Mouse (Mus musculus) midbrain, embryonic 16.5 days (tissue): Measurements from ENCODE around the gene Nek1. TPM values are rescaled to one million over a fixed set of nuclear protein-coding genes. Genes with fewer than 3 reads are reported as not detected.

ENCODE experiments used
- ATAC-seq: fragments of 200-750 bp; cut with Nextera tagmentation; 2 replicates; pipeline ENCODE4 v1.8.0; 2017; ENCODE audit warnings: moderate TSS enrichment
- H3K27ac ChIP-seq: fragments of 300-500 bp; sonication (generic); 2 replicates; pipeline ENCODE4 v1.5.1; 2014; ENCODE audit warnings: mild to moderate bottlenecking, low read length, mixed read lengths
- H3K27me3 ChIP-seq: fragments of 300-500 bp; sonication (generic); 2 replicates; pipeline ENCODE4 v1.6.1; 2014; ENCODE audit warnings: low read depth, low read length, mixed read lengths; ENCODE audit not compliant: control insufficient read depth, insufficient read depth
- H3K36me3 ChIP-seq: fragments of 300-500 bp; sonication (generic); 2 replicates; pipeline ENCODE4 v1.6.1; 2014; ENCODE audit warnings: mild to moderate bottlenecking, low read length, moderate library complexity, mixed read lengths; ENCODE audit not compliant: control insufficient read depth, insufficient read depth
- H3K4me1 ChIP-seq: fragments of 300-500 bp; sonication (generic); 2 replicates; pipeline ENCODE4 v1.6.1; 2014; ENCODE audit warnings: mild to moderate bottlenecking, low read length, mixed read lengths; ENCODE audit not compliant: control insufficient read depth, insufficient read depth
- H3K4me2 ChIP-seq: fragments of 300-500 bp; sonication (generic); 2 replicates; pipeline ENCODE4 v1.6.1; 2014; ENCODE audit warnings: mild to moderate bottlenecking, low read length, mixed read lengths
- H3K4me3 ChIP-seq: fragments of 300-500 bp; sonication (generic); 2 replicates; pipeline ENCODE4 v1.5.1; 2014; ENCODE audit warnings: low read depth, mild to moderate bottlenecking, low read length, moderate library complexity, mixed read lengths
- H3K9ac ChIP-seq: fragments of 300-500 bp; sonication (generic); 2 replicates; pipeline ENCODE4 v1.6.1; 2014; ENCODE audit warnings: low read depth, low read length, mixed read lengths
- H3K9me3 ChIP-seq: fragments of 300-500 bp; sonication (generic); replicated peaks from 2 replicates; pipeline ENCODE4 v1.6.1; 2014; ENCODE audit warnings: mild to moderate bottlenecking, low read length, mixed read lengths; ENCODE audit not compliant: control insufficient read depth, poor library complexity, severe bottlenecking
- whole genome bisulfite sequencing: fragments of 180-500 bp; shearing (Covaris S2); extraction: QIAGEN DNeasy Blood & Tissue Kit; methylation state at CpG from one replicate; pipeline ENCODE4 v1.1.7; 2014; 5-methylcytosine and 5-hydroxymethylcytosine counted together
- polyA plus RNA-seq: library from polyadenylated mRNA; unstranded; fragments of >200 nt; fragmentation: Nextera tagmentation; extraction: Ambion mirVana; gene quantifications from 2 replicates; pipeline ENCODE4 v1.2.1, GENCODE M21; 2015

The Nek1 gene
- polyA plus RNA-seq, 1 experiment from 2014 or later: 30.6 TPM

GRCm38 (mm10) chr8:61127299-61127861, 134.4 kb downstream of the Nek1 start:
- H3K9me3 ChIP-seq: no peaks in the 10 kb centered on the region
- WGBS: 47% methylated on average over 2 of the region's 2 CpGs
- H3K4me3 ChIP-seq: no peak overlapping the region
- ATAC-seq: no peak
- H3K9ac ChIP-seq: no peak overlapping the region
- no peaks in the 10 kb centered on the region for H3K4me1 ChIP-seq
- H3K36me3 ChIP-seq: peaks cover 12% of the 10 kb centered on the region
- H3K27ac ChIP-seq: no peak overlapping the region
- H3K27me3 ChIP-seq: no peaks in the 10 kb centered on the region
- no peak overlapping the region for H3K4me2 ChIP-seq

GRCm38 (mm10) chr8:61132561-61133134, 139.7 kb downstream of the Nek1 start:
- no peak overlapping the region for H3K9ac ChIP-seq
- H3K9me3 ChIP-seq: no peaks in the 10 kb centered on the region
- H3K4me3 ChIP-seq: no peak overlapping the region
- ATAC-seq: no peak
- no peak overlapping the region for H3K4me2 ChIP-seq
- H3K36me3 ChIP-seq: no peaks in the 10 kb centered on the region; the same call in 1 of the 2 replicates
- no peaks in the 10 kb centered on the region for H3K27me3 ChIP-seq
- no peaks in the 10 kb centered on the region for H3K4me1 ChIP-seq
- no peak overlapping the region for H3K27ac ChIP-seq
- 91% methylated on average over 4 of the region's 4 CpGs for WGBS

- no peak overlapping the region for H3K9ac ChIP-seq
- H3K4me2 ChIP-seq: no peak overlapping the region
- no peak for ATAC-seq
- H3K27me3 ChIP-seq: no peaks in the 10 kb centered on the region
- no peaks in the 10 kb centered on the region for H3K9me3 ChIP-seq
- no peak overlapping the region for H3K27ac ChIP-seq
- H3K36me3 ChIP-seq: no peaks in the 10 kb centered on the region
- no peak overlapping the region for H3K4me3 ChIP-seq
- no peaks in the 10 kb centered on the region for H3K4me1 ChIP-seq
- 44% methylated on average over 6 of the region's 6 CpGs for WGBS
Observed at GRCm38 (mm10) chr8:61141869-61142268, 148.9 kb downstream of the Nek1 start.

GRCm38 (mm10) chr8:61142302-61142701, 149.3 kb downstream of the Nek1 start:
- no peak overlapping the region for H3K4me3 ChIP-seq
- H3K36me3 ChIP-seq: no peaks in the 10 kb centered on the region
- 36% methylated on average over 3 of the region's 3 CpGs for WGBS
- H3K27ac ChIP-seq: no peak overlapping the region
- no peak for ATAC-seq
- no peaks in the 10 kb centered on the region for H3K4me1 ChIP-seq
- H3K4me2 ChIP-seq: no peak overlapping the region
- H3K9me3 ChIP-seq: no peaks in the 10 kb centered on the region
- no peaks in the 10 kb centered on the region for H3K27me3 ChIP-seq
- H3K9ac ChIP-seq: no peak overlapping the region

- ATAC-seq: no peak
- Histone ChIP-seq H3K27me3 (no peaks in the 10 kb centered on the region), H3K9me3 (no peaks in the 10 kb centered on the region), H3K27ac (no peak overlapping the region), H3K9ac (no peak overlapping the region), H3K4me3 (no peak overlapping the region), H3K4me1 (no peaks in the 10 kb centered on the region), H3K4me2 (no peak overlapping the region), H3K36me3 (no peaks in the 10 kb centered on the region)
Observed at GRCm38 (mm10) chr8:61142845-61143244, 149.8 kb downstream of the Nek1 start.

- no peak overlapping the region for H3K4me3 ChIP-seq
- no peak for ATAC-seq
- H3K27me3 ChIP-seq: no peaks in the 10 kb centered on the region
- no peaks in the 10 kb centered on the region for H3K4me1 ChIP-seq
- H3K36me3 ChIP-seq: no peaks in the 10 kb centered on the region
- H3K9ac ChIP-seq: no peak overlapping the region
- H3K9me3 ChIP-seq: no peaks in the 10 kb centered on the region
- H3K27ac ChIP-seq: no peak overlapping the region
- H3K4me2 ChIP-seq: no peak overlapping the region
- 51% methylated on average over 5 of the region's 5 CpGs for WGBS
Observed at GRCm38 (mm10) chr8:61148728-61149127, 155.7 kb downstream of the Nek1 start.

GRCm38 (mm10) chr8:61150596-61150995, 157.6 kb downstream of the Nek1 start:
- Histone ChIP-seq H3K27me3 (no peaks in the 10 kb centered on the region), H3K9me3 (no peaks in the 10 kb centered on the region), H3K9ac (no peak overlapping the region), H3K4me3 (no peak overlapping the region), H3K4me2 (no peak overlapping the region), H3K27ac (no peak overlapping the region), H3K4me1 (no peaks in the 10 kb centered on the region), H3K36me3 (no peaks in the 10 kb centered on the region)
- ATAC-seq: no peak
- 81% methylated on average over 4 of the region's 4 CpGs for WGBS

GRCm38 (mm10) chr8:61156406-61156805, 163.4 kb downstream of the Nek1 start:
- H3K4me3 ChIP-seq: no peak overlapping the region
- no peak overlapping the region for H3K9ac ChIP-seq
- H3K27ac ChIP-seq: no peak overlapping the region
- H3K9me3 ChIP-seq: no peaks in the 10 kb centered on the region
- no peaks in the 10 kb centered on the region for H3K36me3 ChIP-seq
- ATAC-seq: no peak
- no peaks in the 10 kb centered on the region for H3K27me3 ChIP-seq
- H3K4me2 ChIP-seq: no peak overlapping the region
- 64% methylated on average over 1 of the region's 1 CpGs for WGBS
- H3K4me1 ChIP-seq: no peaks in the 10 kb centered on the region

- no peak overlapping the region for H3K4me2 ChIP-seq
- no peaks in the 10 kb centered on the region for H3K4me1 ChIP-seq
- no peaks in the 10 kb centered on the region for H3K36me3 ChIP-seq
- H3K4me3 ChIP-seq: no peak overlapping the region
- H3K27me3 ChIP-seq: no peaks in the 10 kb centered on the region
- ATAC-seq: no peak
- no peak overlapping the region for H3K27ac ChIP-seq
- no peak overlapping the region for H3K9ac ChIP-seq
- 95% methylated on average over 3 of the region's 3 CpGs for WGBS
- H3K9me3 ChIP-seq: no peaks in the 10 kb centered on the region
Observed at GRCm38 (mm10) chr8:61158540-61158939, 165.5 kb downstream of the Nek1 start.
